Mouse (Mus musculus) telencephalon, adult 2 months (tissue): ENCODE data around the gene Mfsd6l.

ENCODE experiments used
- DNase-seq: peaks from one replicate; pipeline ENCODE4 v3.0.0-alpha.2; 2011; ENCODE audit warnings: low read depth, low spot score

The Mfsd6l gene

GRCm38 (mm10) chr11:68602200-68602931 lies 46.4 kb downstream of the Mfsd6l start:
- no peak for DNase-seq

DNA sequence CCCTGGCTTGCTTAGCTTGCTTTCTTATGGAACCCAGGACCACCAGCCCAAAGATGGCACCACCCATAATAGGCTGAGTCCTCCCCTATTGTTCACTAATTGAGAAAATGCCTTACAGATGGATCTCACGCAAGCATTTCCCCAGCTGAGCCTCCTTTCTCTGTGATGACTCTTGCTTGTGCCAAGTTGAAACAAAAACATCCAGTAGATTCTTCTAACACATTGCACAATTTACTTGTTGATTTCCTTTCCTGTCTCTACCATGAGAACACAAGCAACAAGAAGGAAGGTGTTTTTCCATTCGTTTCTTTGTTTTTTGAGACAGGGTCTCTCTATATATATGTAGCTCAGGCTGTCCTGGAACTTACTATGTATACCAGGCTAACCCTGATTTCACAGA lies 51.1 kb downstream of the Mfsd6l start:
- DNase-seq: no peak
